Mouse (Mus musculus): ENCODE results near the gene Gm45711. TPM values are rescaled to one million over a fixed set of nuclear protein-coding genes. Genes with fewer than 3 reads are reported as not detected.

Gene Gm45711
- not detected for polyA plus RNA-seq (2014; fragmentation: Illumina TruSeq; extraction: RNeasy Lipid Tissue Mini Kit (QIAGEN cat#74804); ENCODE audit: low read depth, low replicate concordance)

DNA sequence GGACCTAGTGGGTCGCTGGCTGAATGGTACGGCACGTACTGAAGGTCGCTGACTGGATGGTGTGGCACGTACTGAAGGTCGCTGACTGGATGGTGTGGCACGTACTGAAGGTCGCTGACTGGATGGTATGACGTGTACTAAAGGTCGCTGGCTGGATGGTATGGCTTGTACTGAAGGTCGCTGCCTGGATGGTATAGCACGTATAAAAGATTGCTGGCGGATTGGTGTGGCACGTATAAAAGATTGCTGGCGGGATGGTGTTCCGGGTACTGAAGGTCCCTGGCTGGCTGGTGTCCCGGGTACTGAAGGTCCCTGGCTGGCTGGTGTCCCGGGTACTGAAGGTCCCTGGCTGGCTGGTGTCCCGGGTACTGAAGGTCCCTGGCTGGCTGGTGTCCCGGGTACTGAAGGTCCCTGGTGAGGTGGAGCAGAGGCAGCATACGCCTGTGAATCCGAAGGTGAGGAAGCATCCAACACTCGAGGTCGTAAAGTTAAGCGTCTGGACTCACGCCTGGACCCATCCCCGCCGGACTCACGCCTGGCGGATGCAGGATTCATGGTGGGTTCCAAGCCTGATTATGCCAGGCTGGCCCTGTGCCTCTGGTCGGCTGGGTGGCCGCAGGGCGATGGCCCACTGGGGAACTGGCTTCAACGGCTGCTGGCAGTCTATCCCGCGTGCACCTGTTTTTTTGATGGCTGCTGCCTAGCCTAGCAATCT lies at the start of gene Gm45711, which contains the start of gene Cmtm1:
Gene Gm45711, minus strand, starts transcription at position 641 of the 715 bp plus-strand sequence.
Gene Cmtm1, minus strand, starts transcription at position 705 of the 715 bp plus-strand sequence.

DNA sequence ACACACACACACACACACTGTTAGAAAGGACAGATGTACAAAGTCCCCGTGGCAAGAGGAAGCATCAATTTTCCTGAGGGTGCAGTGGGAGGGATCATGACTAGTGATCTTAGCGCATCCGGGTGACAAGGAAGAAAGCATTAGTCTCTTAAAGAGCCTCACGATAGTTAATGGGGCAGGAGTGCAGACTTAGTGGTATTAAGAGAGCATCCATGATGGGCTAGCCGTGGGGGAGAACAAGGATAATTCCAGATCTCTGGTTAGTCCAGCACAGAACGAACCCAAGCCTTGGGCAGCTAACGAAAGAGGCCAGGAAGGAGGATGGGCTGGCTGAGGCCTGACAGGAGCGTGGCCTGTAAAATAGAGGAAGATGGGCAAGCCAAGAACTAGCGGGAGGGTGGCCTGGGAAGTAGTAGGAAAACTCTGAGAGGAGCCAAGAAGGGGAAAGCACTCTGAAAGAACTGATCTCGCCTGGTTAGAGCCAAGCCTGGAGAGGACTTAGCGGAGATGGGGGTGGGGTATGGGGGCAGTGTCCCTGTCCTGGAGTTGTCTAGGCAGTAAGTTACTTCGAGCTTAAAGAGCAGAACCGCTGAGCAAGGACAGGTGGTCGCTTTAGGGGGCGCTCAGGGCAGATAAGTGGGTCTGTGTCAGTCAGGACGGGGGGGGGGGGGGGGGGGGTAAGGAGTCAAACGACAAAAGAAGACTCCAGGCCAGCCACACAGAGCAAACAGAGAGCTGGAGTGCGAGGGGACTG lies 29.5 kb upstream of the Gm45711 start, which contains the start of gene Cmtm3:
Gene Cmtm3, plus strand, starts transcription at position 182 of the 754 bp plus-strand sequence.

DNA sequence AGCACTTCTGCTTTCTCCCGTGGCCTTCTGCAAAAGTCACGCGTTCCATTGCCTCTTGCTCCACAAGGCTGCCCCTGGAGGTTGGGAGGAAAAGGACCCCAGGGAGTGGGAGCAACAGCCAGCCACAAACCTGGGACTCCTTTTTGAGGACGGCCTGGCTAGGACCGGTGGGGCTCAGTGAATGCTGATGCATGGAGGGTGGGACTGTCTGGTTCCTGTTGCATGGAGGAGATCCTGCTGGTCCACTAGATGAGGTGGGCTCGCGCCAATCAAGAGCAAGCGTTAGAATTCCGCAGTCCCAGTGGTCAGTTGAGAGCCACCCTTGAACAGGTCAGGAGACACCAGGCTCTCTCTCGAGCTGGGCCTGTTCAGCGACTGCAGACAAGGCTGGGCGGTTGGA lies 12.0 kb upstream of the Gm45711 start, which contains the start of gene Cmtm2b:
Gene Cmtm2b, plus strand, starts transcription at position 301 of the 400 bp plus-strand sequence.

DNA sequence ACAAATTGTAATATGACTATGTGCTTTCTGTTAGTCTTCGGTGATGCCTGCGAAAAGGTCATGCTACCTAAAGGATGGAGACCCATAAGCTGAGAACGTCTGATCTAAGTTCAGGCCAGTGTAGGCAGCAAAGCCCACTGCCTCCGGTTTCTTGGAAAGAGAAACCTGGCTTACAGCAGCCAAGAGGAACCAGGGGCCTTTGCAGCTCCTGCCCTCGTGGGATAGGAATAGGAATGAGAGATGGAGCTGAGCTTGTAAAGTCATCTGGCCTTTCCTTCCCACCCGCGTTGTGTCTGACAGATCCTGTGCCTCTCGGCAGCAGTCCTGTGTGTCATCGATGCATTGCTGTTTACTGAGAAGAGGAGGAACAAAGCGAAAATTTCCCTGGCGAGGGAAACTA lies 11.4 kb upstream of the Gm45711 start, which contains the start of gene Gm11020:
Gene Gm11020, plus strand, starts transcription at position 301 of the 400 bp plus-strand sequence.

DNA sequence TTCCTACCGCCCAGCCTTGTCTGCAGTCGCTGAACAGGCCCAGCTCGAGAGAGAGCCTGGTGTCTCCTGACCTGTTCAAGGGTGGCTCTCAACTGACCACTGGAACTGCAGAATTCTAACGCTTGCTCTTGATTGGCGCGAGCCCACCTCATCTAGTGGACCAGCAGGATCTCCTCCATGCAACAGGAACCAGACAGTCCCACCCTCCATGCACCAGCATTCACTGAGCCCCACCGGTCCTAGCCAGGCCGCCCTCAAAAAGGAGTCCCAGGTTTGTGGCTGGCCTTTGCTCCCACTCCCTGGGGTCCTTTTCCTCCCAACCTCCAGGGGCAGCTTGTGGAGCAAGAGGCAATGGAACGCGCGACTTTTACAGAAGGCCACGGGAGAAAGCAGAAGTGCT lies 16.8 kb downstream of the Gm45711 start, which contains the start of gene Cmtm2a:
Gene Cmtm2a, minus strand, starts transcription at position 101 of the 400 bp plus-strand sequence.

DNA sequence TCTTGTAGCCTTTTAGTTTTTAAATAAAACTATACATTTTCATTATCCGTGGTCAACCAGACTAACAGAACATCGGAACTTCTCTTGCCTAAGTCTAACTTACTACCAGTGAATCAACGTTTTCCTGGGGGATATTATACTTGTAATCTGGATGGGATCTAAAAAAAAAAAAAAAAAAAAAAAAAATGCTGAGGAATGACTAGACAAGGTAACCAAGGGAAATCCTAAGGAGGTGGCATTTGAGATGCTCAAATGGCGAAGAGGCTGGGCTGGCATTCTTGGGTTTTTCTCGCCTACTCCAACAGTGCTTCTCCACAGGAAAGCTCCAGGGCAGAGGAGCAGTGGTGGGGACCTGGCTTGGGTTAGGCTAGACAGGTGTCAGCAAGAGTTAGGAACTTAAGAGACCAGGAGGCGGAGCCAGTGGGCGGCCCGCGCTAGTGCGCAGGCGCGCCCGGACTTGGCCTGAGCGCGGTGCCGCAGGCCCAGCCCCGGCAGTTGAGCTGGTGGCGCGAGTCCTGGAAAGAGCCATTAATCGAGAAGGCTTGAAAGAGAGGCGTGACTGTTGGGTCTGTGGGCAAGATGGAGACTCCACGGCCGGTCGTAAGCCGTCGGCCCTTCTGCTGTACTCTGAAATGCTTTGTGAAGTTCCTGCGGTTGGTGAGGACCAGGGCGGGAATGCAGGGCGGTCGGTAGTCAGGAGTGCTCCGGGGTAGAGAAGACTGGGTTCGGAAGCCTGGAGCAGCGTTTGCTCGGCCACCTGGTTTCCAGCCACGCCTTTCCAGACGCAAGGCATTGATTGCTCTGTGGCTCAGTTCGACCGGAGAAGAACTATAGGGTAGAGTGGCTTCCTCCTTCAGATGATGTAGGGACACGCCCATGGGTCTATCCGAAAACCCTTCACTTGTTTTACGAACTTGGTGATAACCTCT lies 59.2 kb downstream of the Gm45711 start, which contains the start of gene Cklf:
Gene Cklf, plus strand, starts transcription at position 423 of the 929 bp plus-strand sequence.

DNA sequence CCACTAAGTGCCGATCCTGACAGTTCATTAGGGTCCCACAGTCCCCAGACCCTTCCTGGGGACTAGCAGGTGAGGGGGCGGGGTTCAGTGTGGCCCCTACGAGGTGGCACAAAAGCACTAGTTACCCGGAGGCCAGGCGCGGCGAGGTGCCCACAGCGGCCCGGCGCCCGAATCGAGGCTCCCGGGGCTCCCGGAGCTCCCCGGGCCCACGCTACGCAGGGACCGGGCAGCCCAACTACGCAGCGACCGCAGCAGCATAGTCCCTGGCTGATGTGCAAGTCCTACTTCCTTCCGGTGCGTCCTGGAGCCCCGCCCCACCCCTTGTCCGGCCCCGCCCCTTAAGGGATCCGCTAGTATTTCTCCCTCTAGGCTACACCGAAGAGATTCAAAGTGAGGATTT lies 61.6 kb downstream of the Gm45711 start, which contains the start of gene Tk2:
Gene Tk2, minus strand, starts transcription at position 283 of the 400 bp plus-strand sequence.

Other genes with a start within 250 kb of the Gm45711 start
- 4.2 TPM for gene Cdh5, start 208.5 kb downstream of the Gm45711 start, polyA plus RNA-seq (2014; fragmentation: Illumina TruSeq; extraction: RNeasy Lipid Tissue Mini Kit (QIAGEN cat#74804); ENCODE audit: low read depth, low replicate concordance)
- 1.5 TPM for gene Bean1, start 139.6 kb downstream of the Gm45711 start, polyA plus RNA-seq (2014; fragmentation: Illumina TruSeq; extraction: RNeasy Lipid Tissue Mini Kit (QIAGEN cat#74804); ENCODE audit: low read depth, low replicate concordance)
- gene Tk2, start 61.5 kb downstream of the Gm45711 start, polyA plus RNA-seq (2014; fragmentation: Illumina TruSeq; extraction: RNeasy Lipid Tissue Mini Kit (QIAGEN cat#74804); ENCODE audit: low read depth, low replicate concordance) = 10.3 TPM
- 26.4 TPM for gene Cklf, start 59.2 kb downstream of the Gm45711 start, polyA plus RNA-seq (2014; fragmentation: Illumina TruSeq; extraction: RNeasy Lipid Tissue Mini Kit (QIAGEN cat#74804); ENCODE audit: low read depth, low replicate concordance)
- gene Cmtm2a, start 16.9 kb downstream of the Gm45711 start, polyA plus RNA-seq (2014; fragmentation: Illumina TruSeq; extraction: RNeasy Lipid Tissue Mini Kit (QIAGEN cat#74804); ENCODE audit: low read depth, low replicate concordance) = not detected
- not detected for gene Cmtm1, start 64 bp upstream of the Gm45711 start, polyA plus RNA-seq (2014; fragmentation: Illumina TruSeq; extraction: RNeasy Lipid Tissue Mini Kit (QIAGEN cat#74804); ENCODE audit: low read depth, low replicate concordance)
- gene Gm11020, start 11.5 kb upstream of the Gm45711 start, polyA plus RNA-seq (2014; fragmentation: Illumina TruSeq; extraction: RNeasy Lipid Tissue Mini Kit (QIAGEN cat#74804); ENCODE audit: low read depth, low replicate concordance) = not detected
- gene Cmtm2b, start 12.1 kb upstream of the Gm45711 start, polyA plus RNA-seq (2014; fragmentation: Illumina TruSeq; extraction: RNeasy Lipid Tissue Mini Kit (QIAGEN cat#74804); ENCODE audit: low read depth, low replicate concordance) = not detected
- 7.3 TPM for gene Cmtm3, start 29.3 kb upstream of the Gm45711 start, polyA plus RNA-seq (2014; fragmentation: Illumina TruSeq; extraction: RNeasy Lipid Tissue Mini Kit (QIAGEN cat#74804); ENCODE audit: low read depth, low replicate concordance)
- 145 TPM for gene Cmtm4, start 85.7 kb upstream of the Gm45711 start, polyA plus RNA-seq (2014; fragmentation: Illumina TruSeq; extraction: RNeasy Lipid Tissue Mini Kit (QIAGEN cat#74804); ENCODE audit: low read depth, low replicate concordance)
- 172 TPM for gene Dync1li2, start 133.0 kb upstream of the Gm45711 start, polyA plus RNA-seq (2014; fragmentation: Illumina TruSeq; extraction: RNeasy Lipid Tissue Mini Kit (QIAGEN cat#74804); ENCODE audit: low read depth, low replicate concordance)
- gene Terb1, start 199.8 kb upstream of the Gm45711 start, polyA plus RNA-seq (2014; fragmentation: Illumina TruSeq; extraction: RNeasy Lipid Tissue Mini Kit (QIAGEN cat#74804); ENCODE audit: low read depth, low replicate concordance) = 1.2 TPM
- gene Nae1, start 224.6 kb upstream of the Gm45711 start, polyA plus RNA-seq (2014; fragmentation: Illumina TruSeq; extraction: RNeasy Lipid Tissue Mini Kit (QIAGEN cat#74804); ENCODE audit: low read depth, low replicate concordance) = 316 TPM
- 0.66 TPM for gene Car7, start 224.6 kb upstream of the Gm45711 start, polyA plus RNA-seq (2014; fragmentation: Illumina TruSeq; extraction: RNeasy Lipid Tissue Mini Kit (QIAGEN cat#74804); ENCODE audit: low read depth, low replicate concordance)